Mouse (Mus musculus): ENCODE data around the gene Prrg2.

GRCm38 (mm10) chr7:45047491-45047890 is 15.0 kb downstream of the Prrg2 start:
- TF ChIP-seq CTCF (IDR thresholded peaks at IDR 0.05; ENCODE audit: low read depth) (no peak), EP300 (IDR thresholded peaks at IDR 0.05; ENCODE audit: low read depth) (no peak)

Measured in liver, postnatal 0 days (tissue).